Mouse (Mus musculus): ENCODE results near the gene Epas1. TPM values are rescaled to one million over a fixed set of nuclear protein-coding genes. Genes with fewer than 3 reads are reported as not detected.

The Epas1 gene
- total RNA-seq (2021) = 10 to 100 TPM; 90.7 to 91.1 TPM

GRCm38 (mm10) chr17:86753130-86753821, at the start of gene Epas1:
Gene Epas1, plus strand, starts transcription at chr17:86753700.
- peak; percentile 70 to 74 for DNase-seq

DNA sequence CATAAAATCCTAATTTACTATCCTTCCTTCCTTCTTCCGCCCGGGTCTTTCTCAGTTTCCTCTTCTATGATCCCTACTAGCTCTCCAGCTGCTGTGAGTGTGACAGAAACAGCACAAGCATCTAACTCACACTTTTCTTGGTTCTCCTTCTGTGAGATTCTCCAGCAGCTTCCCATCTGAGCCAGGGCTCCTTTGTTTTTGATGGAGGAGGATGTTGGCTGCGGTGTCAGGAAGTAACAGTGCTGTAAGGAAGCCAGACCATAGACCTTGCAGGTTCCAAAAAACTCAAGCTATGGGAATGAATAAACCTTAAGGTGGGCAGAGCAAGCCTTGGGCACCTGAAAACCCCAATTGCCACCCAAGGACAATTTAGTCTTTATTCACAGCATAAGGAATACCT, 48.3 kb upstream of the Epas1 start:
- no peak for DNase-seq

DNA sequence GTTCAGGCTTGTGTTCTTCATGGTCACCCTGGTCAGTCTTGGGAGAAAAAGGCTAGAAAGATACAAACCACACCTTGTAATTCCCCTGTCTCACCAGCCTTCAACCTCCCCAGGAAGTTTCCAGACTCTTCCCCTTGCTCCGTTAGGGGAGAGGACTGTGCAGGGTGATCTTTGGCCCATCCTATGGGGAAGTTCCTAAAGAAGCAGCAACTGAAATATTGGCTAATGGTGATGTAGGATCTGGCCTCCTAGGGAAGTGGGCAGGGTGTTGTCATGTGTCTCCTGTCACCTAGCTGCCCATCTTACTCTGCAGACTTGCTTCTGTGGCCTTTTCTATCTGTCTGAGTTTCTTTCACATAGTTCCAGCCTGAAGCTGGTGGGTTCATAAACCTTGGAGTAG, 47.0 kb upstream of the Epas1 start:
- DNase-seq = no peak

- no peak for DNase-seq
Measured at GRCm38 (mm10) chr17:86709803-86710202, 43.7 kb upstream of the Epas1 start.

DNA sequence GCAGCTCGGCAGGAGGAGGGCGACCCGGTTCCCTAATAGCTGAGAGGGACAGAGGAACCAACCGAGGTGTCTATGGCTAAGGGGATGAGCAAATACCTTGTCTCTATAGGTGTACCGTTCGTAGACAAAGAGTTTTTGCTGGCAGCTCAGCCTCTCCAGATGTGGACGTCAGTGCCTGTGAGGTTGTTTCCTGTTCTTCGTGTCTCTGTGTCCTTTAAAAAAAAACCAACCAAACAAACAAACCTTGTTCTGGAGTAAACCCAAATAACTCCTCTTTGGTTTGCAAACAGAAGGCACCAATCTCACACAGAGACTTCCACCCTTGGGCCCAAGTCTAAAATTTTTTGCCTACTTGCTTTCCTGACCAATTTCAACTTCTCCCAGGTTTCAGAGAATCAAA, 43.1 kb upstream of the Epas1 start:
- DNase-seq = no peak

DNA sequence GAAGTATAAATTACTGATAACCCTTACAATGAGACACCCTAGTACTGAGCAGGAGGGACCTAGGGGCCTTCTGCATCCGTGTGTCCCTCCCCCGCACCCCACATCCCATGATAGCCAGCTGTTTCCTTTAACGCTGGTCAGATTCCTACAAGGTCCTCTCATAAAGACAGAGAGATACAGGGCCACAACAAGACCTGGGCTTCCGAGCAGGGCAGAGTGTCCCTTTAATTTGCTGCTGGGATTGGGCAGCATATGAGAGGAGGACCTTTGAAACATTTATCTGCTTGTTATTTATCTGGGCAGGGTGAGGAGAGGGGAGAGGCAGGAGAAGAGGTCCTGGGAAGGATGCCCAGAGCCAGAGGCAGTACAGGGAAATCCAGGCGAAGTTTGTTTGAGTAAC, 41.6 kb upstream of the Epas1 start:
- DNase-seq = no peak

GRCm38 (mm10) chr17:86712601-86713000, 40.9 kb upstream of the Epas1 start:
- DNase-seq = no peak

GRCm38 (mm10) chr17:86713591-86713990, 39.9 kb upstream of the Epas1 start:
- no peak for DNase-seq

GRCm38 (mm10) chr17:86724786-86725415, 28.6 kb upstream of the Epas1 start:
- peak; percentile 24 to 41 for DNase-seq

GRCm38 (mm10) chr17:86726480-86726879, 27.0 kb upstream of the Epas1 start:
- DNase-seq = no peak

DNA sequence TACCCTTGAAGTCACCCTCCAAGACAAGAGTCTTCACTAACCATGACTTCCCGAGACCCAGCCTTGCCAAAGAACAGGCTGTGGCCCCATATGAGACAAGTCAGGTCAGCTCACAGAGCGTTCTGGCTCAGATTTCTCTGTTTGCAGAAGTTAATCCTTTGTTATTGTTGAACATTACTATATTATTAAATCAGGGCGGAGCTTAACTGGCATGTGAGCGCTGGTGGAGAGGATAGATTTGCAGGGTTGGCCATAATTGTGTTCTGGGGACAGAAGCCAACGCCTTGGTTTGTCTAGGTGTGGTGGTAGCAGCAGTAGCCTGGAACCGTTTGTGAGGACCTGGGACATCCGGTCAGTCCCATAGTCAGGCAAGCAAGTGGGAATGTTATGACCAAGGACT, 26.5 kb upstream of the Epas1 start:
- DNase-seq = no peak

DNA sequence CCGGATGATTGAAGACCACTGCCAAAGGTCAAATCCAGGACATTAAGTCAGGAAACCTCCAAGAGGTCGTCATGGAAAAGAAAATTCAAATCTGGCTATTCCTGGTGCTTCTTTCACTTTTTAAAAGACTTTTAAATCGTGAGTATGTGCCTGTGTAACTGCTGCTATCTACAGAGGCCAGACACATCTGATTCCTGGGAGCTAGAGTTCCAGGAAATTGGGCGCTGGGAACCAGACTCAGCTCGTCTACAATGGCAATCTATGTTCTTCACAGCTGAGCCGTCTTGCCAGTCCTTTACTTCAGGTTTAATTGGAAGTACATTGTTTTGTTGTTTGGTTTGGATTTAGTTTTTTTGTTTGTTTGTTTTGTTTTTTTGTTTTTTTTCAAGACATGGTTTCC, 22.2 kb upstream of the Epas1 start:
- DNase-seq = no peak

- peak; percentile 16 to 18 for DNase-seq
Measured at GRCm38 (mm10) chr17:86732024-86732423, 21.5 kb upstream of the Epas1 start.

DNA sequence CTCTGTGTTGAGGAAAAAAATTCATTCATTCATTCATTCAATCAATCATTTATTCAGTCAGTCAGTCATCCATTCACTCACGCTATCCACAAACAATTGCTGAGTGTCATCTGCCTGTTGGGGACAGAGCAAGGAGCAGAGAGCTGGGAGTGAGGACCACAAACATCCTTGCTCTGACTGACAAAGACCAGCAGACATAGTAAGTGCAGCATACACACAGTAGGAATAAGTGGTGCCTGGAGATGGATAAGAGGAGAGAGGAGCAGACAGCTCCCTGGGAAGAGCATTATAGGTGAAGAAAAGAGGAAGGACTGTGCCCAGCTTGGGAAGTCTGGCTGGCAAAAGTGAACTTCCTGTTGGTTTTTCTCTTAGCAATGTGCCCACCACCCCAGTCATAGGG, 21.0 kb upstream of the Epas1 start:
- no peak for DNase-seq

DNA sequence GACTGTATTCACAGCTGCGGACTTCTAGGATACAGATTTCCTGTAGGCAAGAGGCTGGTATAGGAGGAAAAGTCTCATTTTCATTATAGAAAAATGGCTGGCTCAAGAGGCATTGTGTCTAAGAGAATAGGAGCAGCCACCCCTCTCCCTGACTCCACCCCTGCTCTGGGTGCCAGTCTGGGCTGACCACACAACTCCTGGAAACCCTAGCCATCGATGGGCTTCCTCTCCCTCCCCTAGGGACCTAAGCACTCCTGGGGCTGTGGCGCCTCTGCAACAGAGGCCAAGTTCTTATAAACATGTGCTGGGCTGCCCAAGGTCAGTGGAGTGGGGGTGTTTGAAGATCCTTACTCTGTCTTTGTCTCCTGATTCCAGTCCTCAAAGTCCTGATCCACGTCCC, 19.9 kb upstream of the Epas1 start:
- no peak for DNase-seq

- DNase-seq = no peak
Measured at GRCm38 (mm10) chr17:86738477-86738876, 15.0 kb upstream of the Epas1 start.

DNA sequence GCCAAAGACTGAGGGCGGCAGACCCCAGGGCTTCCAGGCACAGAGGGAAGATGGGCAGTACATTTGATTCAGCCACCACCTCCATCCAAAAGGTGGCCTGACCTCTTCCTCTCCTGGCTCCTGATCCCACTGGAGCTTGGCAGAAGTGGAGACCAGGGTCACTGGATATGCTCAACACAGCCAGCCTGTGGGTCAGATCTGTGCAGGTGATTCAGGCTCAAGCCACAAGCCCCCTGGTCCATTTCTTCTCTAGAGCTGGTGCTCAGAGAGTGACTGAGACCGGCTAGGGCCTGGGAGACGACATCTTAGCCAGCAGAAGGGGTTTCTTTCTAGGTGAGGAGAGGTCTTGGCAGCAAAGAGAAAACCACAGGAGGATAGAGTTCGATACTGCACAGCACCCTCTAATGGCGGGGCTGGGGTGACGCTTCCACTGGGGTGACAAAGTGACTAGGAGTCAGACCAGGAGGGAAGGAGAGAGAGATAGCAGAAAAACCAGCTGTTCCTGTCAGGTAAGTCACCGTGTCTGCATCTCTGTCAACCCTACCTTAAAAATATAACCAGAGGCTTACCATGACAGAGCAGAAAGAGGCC, 10.1 kb upstream of the Epas1 start:
- DNase-seq = no peak

GRCm38 (mm10) chr17:86744943-86745342, 8.6 kb upstream of the Epas1 start:
- DNase-seq = no peak

GRCm38 (mm10) chr17:86751373-86751871, 2.1 kb upstream of the Epas1 start:
- no peak for DNase-seq

GRCm38 (mm10) chr17:86753931-86754805, 668 bp downstream of the Epas1 start:
- no peak for DNase-seq

DNA sequence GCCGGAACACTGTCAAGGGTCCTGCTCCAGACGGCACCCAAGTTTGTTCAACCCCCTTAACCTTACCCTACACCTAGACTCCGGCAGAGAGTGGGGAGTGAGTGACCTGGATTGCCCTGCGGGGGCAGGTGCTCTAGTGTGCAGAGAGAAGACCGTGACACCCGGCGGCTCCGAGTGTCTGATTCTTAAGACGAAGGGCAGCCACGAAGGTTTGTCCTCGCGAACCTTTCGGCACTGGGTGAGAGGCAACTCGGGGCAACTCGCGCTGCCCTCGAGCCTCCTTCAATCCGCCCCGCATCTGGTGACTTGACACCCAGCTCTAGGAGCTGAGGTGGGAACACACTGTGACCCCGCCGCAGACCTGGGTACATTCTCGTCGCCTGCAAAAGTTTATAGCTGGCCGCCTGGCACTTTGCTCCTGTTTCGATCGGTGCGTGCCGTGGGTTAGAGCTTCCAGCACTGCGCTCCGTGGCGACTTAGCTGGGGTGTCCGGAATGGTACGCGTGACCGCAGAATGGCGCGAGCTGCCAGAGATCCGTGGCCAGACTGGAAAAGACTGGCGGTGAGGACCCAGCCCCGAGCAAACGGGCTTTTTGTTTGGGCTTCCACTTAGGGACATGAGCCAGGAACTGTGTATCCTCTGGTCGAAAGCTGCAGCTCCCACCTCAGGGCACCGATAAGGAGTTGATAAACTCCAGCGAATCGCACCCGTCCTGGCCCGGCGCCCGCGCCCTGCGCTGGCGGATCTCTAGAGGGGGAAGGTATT, 1.5 kb downstream of the Epas1 start:
- DNase-seq = no peak

DNA sequence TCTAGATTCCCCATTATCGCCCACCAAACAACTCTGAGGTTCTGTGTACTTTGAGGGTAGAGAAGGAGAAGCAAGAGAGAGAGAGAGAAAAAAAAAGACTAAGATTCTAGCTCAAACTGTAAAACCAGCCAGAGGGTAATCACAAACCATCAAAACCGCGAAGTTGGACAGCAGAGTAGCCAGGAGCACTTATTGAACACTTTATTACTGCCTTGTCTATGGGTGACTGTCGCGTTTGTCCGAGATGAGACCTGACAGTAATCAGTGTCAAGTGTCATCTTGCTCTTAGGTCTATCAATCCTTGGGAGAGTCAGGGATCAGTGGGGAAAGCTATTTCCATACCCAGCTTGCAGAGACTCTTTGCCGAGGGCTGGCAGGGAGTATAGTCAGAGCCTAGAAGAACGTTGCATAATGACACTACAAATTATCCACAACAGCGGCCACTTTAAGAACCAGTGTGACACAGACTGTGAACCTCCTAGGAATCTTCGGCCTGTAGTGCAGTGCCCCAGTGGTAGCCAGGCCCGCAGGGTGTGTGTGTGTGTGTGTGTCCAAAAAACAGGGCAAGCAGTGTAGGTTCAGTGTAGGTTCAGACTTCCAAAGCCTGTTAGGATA, 2.2 kb downstream of the Epas1 start:
- no peak for DNase-seq

All from layer of hippocampus, postnatal 36 days (tissue).